Mouse (Mus musculus) cerebellum, adult 11-12 months (tissue): Measurements from ENCODE around the gene Fmnl3.

ENCODE experiments used
- DNase-seq: peaks from one replicate; pipeline ENCODE4 v3.0.0; 2022

Fmnl3 gene

GRCm38 (mm10) chr15:99370259-99370691, at the start of gene Fmnl3:
Fmnl3 (minus strand) TSS chr15:99370482.
- peak; percentile 91 for DNase-seq

- DNase-seq = no peak
Observed at GRCm38 (mm10) chr15:99417692-99418271, 47.5 kb upstream of the Fmnl3 start.

GRCm38 (mm10) chr15:99416957-99417356, 46.7 kb upstream of the Fmnl3 start:
- no peak for DNase-seq

- DNase-seq = peak; percentile 73
Observed at GRCm38 (mm10) chr15:99416348-99416882, 46.1 kb upstream of the Fmnl3 start.

GRCm38 (mm10) chr15:99415793-99416192, 45.5 kb upstream of the Fmnl3 start:
- DNase-seq = peak; percentile 41

GRCm38 (mm10) chr15:99411747-99412146, 41.5 kb upstream of the Fmnl3 start:
- DNase-seq = no peak

- DNase-seq = no peak
Observed at GRCm38 (mm10) chr15:99408845-99409244, 38.6 kb upstream of the Fmnl3 start.

- no peak for DNase-seq
Observed at GRCm38 (mm10) chr15:99406986-99407570, 36.8 kb upstream of the Fmnl3 start.

- DNase-seq = no peak
Observed at GRCm38 (mm10) chr15:99405150-99405549, 34.9 kb upstream of the Fmnl3 start.

- no peak for DNase-seq
Observed at GRCm38 (mm10) chr15:99403159-99403889, 33.0 kb upstream of the Fmnl3 start.

- no peak for DNase-seq
Observed at GRCm38 (mm10) chr15:99400602-99401001, 30.3 kb upstream of the Fmnl3 start.

GRCm38 (mm10) chr15:99399503-99400245, 29.4 kb upstream of the Fmnl3 start:
- no peak for DNase-seq

GRCm38 (mm10) chr15:99397622-99398021, 27.3 kb upstream of the Fmnl3 start:
- no peak for DNase-seq

- no peak for DNase-seq
Observed at GRCm38 (mm10) chr15:99396875-99397274, 26.6 kb upstream of the Fmnl3 start.

GRCm38 (mm10) chr15:99396462-99396861, 26.2 kb upstream of the Fmnl3 start:
- no peak for DNase-seq

GRCm38 (mm10) chr15:99393386-99394252, 23.3 kb upstream of the Fmnl3 start:
- DNase-seq = peak; percentile 72

- peak; percentile 100 for DNase-seq
Observed at GRCm38 (mm10) chr15:99392486-99393385, 22.5 kb upstream of the Fmnl3 start, which contains the start of gene Tmbim6. Tmbim6 (plus strand) TSS chr15:99392882.

GRCm38 (mm10) chr15:99391975-99392374, 21.7 kb upstream of the Fmnl3 start:
- DNase-seq = no peak

GRCm38 (mm10) chr15:99390472-99391401, 20.5 kb upstream of the Fmnl3 start:
- no peak for DNase-seq

- no peak for DNase-seq
Observed at GRCm38 (mm10) chr15:99387976-99388375, 17.7 kb upstream of the Fmnl3 start.
